Mouse (Mus musculus) gonadal fat pad, adult 2 months (tissue): Measurements from ENCODE around the gene Ttc28. TPM values are rescaled to one million over a fixed set of nuclear protein-coding genes. Genes with fewer than 3 reads are reported as not detected.

Experiments used
- DNase-seq: peaks from one replicate; pipeline ENCODE4 v3.0.0-alpha.2; 2012; ENCODE audit warnings: low read depth
- polyA plus RNA-seq: library from polyadenylated mRNA; depleted of rRNA; stranded (reverse); fragments of >200 nt; gene quantifications from 2 replicates; pipeline ENCODE4 v1.2.3, GENCODE M21; 2012; rRNA removed

Ttc28 gene
- polyA plus RNA-seq, 1 experiment: 10.1 TPM

DNA sequence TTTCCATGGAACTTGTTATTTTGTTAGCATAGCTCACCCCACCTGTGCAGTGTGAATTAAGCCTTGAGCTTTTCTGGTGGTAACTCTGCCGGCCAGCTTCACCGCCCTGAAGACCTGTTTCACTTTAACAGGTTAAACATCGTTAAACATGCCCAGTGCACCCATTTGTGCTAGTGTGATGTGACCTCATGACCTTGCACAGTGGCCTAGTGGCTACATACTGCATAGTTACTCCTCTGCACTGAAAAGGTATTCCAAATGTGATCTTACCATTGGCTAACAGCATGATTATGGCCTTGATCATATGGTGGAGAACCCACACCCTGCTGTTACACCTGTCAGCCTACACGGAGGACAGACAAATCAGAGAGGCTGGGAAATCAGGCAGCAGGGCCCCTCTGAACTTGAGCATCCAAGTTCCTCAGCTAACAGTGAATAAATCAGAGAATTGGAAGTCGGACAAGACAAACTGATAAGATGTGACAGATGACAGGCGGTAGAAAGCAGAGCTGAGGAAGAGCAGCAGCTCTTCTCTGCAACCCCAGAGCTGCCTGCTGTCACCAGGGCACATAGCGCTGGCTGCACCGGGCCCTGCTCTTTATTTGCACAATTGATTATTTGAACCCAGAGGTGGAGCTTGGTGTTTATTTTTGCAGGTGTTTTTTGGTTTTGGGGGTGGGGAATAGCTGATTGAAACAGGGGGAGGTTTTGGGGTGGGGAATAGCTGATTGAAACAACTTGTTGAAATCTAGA is 456.5 kb downstream of the Ttc28 start:
- no peak for DNase-seq

Other genes with a start within 250 kb of the Ttc28 start
- 33.9 and 37.6 TPM in 2 replicates for gene Noc4l, start 226.4 kb upstream of the Ttc28 start, polyA plus RNA-seq
- gene Ddx51, start 226.4 kb upstream of the Ttc28 start, polyA plus RNA-seq: 14.9 and 15.1 TPM in 2 replicates
- 29.4 and 48.4 TPM in 2 replicates for gene Ep400, start 109.1 kb upstream of the Ttc28 start, polyA plus RNA-seq
- gene Pus1, start 99.1 kb upstream of the Ttc28 start, polyA plus RNA-seq: 18.1 and 22.5 TPM in 2 replicates
- 36.0 and 43.5 TPM in 2 replicates for gene Ulk1, start 69.7 kb upstream of the Ttc28 start, polyA plus RNA-seq
- 17.2 and 27.4 TPM in 2 replicates for gene Hscb, start 40.0 kb upstream of the Ttc28 start, polyA plus RNA-seq
- gene Chek2, start 39.8 kb upstream of the Ttc28 start, polyA plus RNA-seq: 5.9 and 7.0 TPM in 2 replicates